Mouse (Mus musculus) heart, postnatal 10 days (tissue): ENCODE measurements around the gene Sdk1. TPM values are rescaled to one million over a fixed set of nuclear protein-coding genes. Genes with fewer than 3 reads are reported as not detected.
A peak's percentile ranks its signal among the peaks of the same experiment; 100 is the strongest.

ENCODE experiments used
- DNase-seq, 2 experiments: peaks; one replicate each; pipeline ENCODE4 v3.0.0; 2021
- intact Hi-C: fragments of 180-260 bp; cut with DNase I; formaldehyde crosslinking; loops from one replicate; pipeline ENCODE4 v1.15.1; 2025
- total RNA-seq, 2 experiments: library from RNA; stranded (reverse); gene quantifications; 2 replicates each; pipeline ENCODE4 v1.2.3; 2021

The Sdk1 gene
- total RNA-seq, 2 experiments from 2014 or later: 6.0 to 6.1 TPM

- intact Hi-C loops: no loop called here
- no peak for DNase-seq
These were observed 624.8 kb downstream of the Sdk1 start for GRCm38 (mm10) chr5:141866042-141866441.

GRCm38 (mm10) chr5:141873751-141874150, 632.5 kb downstream of the Sdk1 start:
- intact Hi-C loops: no loop called here

DNA sequence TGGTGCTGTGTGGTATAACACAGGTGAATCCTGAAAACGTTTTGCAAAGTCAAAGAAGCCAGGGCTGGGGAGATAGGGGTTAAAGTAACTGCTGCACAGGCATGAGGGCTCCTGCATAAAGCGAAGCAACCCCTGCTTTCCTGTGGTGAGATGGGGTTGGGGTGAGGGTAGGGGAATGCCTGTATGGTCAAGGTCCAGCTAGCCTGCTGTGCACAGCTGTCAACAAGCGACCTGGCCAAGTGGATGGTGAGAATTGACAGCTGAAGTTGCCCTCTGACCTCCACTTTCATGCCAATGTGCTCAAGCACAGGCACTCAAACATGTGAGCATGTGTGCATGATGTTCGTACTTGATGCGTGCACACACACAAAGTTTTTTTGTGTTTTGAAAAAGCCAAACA, 639.4 kb downstream of the Sdk1 start:
- no peak for DNase-seq
- intact Hi-C loops: no loop called here

More at GRCm38 (mm10) chr5:141873751-141874150, 632.5 kb downstream of the Sdk1 start:
- DNase-seq: no peak

DNA sequence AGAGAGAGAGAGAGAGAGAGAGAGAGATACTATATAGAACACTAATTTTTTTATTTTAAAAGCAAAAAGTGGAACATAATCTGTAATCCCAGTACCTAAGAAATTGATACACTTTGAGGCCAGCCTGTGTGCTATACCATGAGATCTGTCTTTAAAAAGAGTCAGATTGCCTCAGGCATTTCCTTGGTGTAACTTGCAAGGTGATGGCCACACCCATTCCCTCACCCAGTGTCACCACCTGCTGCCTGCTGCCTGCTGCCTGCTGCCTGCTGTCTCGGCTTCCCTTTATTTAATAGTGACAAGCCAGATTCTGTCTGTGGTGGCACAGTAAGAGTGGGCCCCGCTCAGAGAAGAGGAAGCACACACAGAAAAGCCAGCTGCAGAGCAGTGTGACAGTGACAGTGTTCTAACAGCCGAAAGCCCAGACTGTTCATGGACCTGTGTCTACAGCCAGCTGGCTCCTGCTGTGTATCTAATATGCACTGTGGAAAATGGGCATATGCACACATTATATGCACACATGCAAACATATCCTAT, 642.9 kb downstream of the Sdk1 start:
- DNase-seq: no peak
- intact Hi-C loops: no loop called here

DNA sequence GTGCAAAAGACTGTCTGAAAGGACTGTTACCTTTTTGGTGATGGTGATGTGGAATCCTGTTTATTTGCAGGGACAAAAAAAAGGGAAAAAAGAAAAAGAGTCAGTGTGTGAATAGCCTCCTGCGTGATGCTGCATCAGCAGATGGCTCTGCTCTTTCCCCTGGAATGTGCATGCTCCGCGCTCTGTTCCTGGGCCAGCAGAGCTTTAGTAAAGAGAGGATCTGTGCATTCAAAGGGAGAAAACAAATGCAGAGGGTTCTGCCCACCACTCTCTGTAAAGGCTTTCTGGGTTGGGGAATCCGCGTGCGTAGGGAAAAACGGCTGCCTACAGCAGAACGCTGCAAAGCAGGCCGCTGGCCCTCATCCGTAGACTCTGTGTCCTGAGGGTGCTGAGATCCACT, 644.7 kb downstream of the Sdk1 start:
- no peak for DNase-seq
- intact Hi-C loops: no loop called here

DNA sequence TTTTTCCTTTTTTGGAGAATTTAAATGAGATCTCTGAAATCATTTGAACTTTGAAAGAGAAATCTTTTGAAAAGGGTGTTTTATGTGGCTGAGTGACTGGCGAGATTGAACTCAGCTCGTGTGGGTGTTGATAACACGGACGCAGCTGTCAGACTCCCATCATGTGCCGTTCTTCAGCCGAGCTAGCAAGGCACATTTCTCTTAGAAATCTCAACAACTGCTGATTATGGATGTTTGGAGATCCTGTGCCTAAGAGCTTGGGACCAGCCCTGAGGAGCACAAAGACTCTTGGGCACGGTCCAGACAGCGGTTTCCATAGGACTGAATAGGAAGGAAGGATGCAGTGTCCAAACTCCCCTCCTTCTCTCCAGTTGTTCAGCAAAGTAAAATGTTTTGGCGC, 648.5 kb downstream of the Sdk1 start:
- DNase-seq: no peak

DNA sequence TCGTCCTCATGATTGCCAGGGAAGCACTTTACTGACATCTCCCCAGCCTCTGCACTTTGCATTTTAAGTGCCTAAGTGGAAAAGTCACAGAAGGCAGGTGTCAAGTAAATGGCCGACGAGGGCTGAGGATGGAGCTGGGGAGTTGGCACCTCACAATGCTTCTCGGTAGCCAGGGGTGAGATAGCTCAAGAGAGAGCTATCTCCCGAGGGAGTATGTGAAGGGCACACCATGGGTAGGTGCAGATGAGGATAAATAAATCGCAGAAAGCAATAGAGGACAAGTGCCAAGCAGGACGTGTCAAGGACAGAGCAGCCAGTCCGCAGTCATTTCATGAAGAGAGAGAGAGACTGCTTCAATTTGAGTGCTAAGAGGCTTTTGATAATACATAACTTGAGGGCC, 655.1 kb downstream of the Sdk1 start:
- intact Hi-C loops: no loop called here
- no peak for DNase-seq

More for the DNA sequence above, 648.5 kb downstream of the Sdk1 start:
- intact Hi-C loops: no loop called here

GRCm38 (mm10) chr5:141897481-141897880, 656.2 kb downstream of the Sdk1 start:
- intact Hi-C loops: no loop called here
- no peak for DNase-seq

DNA sequence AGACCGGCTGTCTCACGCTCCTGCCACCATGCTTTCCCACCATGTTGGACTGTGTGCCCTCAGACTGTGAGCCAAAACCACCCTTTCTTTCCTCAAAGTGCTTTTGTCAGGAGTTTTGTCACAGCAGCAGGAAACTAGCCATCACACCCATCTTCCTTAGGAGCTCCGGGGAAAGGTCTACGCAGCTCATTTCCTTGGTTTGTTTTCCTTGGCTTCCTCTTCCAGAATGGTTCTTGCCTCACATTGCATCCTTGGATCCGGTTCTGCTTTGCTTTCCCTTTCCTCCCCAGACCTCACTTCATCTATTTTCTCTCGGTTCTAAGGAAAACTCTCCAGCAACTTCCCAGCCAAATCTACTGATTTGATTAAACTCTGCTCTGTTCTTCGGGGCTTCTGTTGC, 658.5 kb downstream of the Sdk1 start:
- DNase-seq: no peak
- intact Hi-C loops: no loop called here

GRCm38 (mm10) chr5:141902544-141903250, 661.4 kb downstream of the Sdk1 start:
- peak; percentile 31 to 43 for DNase-seq
- intact Hi-C loops: no loop called here

DNA sequence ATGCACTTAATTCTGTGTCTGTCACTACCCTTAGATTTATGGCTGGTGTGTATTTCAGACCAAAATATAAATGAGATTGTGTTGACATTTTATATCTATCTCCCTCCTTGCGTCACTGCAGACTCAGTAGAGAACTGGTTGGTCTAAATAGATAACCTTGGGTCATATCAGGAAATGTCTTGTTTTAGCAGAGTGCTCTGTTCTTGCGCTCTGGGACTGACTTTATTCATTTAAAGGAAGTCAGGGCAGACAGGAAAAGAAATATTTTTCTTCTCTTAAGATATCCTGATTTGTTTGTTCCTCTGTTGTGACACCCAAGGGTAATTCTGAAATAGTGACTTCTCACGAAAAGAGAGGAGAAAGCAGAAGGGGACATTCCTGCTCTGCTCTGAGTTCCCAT, 669.2 kb downstream of the Sdk1 start:
- intact Hi-C loops: no loop called here
- DNase-seq: no peak

- intact Hi-C loops: no loop called here
- no peak for DNase-seq
These were observed 669.6 kb downstream of the Sdk1 start for GRCm38 (mm10) chr5:141910886-141911285.

DNA sequence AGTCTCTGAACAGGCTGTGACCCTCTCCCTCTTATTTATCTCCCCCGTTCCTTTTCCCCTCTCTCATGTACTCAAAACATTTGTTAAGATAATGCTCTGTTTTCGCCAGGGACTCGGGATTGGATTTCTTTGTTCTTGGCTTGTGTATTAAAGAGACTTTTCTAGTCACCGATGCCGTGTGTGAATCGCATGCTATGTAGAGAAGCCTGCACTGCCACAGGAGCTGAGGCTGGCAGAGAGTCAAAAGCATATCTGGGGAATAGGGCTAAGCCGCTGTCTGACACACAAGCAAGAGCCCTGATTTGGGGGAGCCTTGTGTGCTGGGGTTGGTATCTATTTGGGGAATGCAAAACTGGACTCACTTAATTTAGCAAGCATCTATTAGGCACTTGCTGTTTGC, 671.6 kb downstream of the Sdk1 start:
- intact Hi-C loops: no loop called here
- DNase-seq: no peak

- DNase-seq: peak; percentile 62 to 68
- intact Hi-C loops: no loop called here
These were observed 675.7 kb downstream of the Sdk1 start for GRCm38 (mm10) chr5:141916954-141917353.

DNA sequence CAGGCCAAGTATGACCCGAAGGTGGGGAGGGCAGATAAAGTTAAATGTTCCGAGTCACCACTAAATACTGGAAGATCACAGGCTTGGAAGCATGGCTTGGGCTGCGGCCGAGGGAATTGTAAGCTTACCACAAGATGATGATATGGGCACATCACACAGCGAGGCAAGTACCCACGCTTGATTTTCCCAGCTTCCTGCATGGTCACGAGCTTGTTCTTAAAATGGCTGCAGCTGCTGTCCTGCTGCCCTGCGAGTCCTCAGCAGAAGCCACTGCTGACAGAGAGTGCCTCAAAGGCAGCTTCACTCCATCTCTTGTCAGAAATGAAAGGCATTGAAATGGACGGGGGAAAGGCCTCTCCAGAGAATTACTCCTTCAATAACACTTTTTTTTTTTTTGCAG, 697.7 kb downstream of the Sdk1 start:
- no peak for DNase-seq
- intact Hi-C loops: no loop called here

DNA sequence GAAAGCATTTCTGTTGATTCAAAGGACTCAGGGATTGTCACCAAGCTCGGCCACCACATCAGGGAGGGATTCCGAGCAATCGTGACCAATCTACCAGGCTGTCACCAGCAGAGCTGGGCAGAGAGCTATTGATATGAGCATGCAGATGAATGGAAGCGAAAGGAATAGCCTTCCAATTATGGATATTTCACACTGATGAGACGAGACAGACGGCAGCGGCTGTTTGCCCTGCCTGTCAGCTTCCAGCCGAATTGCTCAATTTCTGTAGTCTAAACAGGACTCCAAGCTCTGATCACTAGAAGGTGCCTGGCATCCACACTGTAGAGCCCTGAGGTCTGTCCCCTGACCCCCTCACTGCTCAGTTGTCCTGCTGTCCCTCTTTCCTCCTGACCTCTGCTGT, 699.3 kb downstream of the Sdk1 start:
- no peak for DNase-seq
- intact Hi-C loops: no loop called here

GRCm38 (mm10) chr5:141950791-141951190, 709.5 kb downstream of the Sdk1 start:
- DNase-seq: no peak
- intact Hi-C loops: no loop called here

GRCm38 (mm10) chr5:141952270-141952669, 711.0 kb downstream of the Sdk1 start:
- intact Hi-C loops: no loop called here
- DNase-seq: no peak

- DNase-seq: no peak
- intact Hi-C loops: no loop called here
These were observed 711.6 kb downstream of the Sdk1 start for GRCm38 (mm10) chr5:141952708-141953490.

GRCm38 (mm10) chr5:141971071-141971470, 729.8 kb downstream of the Sdk1 start:
- DNase-seq: no peak
- intact Hi-C loops: no loop called here

DNA sequence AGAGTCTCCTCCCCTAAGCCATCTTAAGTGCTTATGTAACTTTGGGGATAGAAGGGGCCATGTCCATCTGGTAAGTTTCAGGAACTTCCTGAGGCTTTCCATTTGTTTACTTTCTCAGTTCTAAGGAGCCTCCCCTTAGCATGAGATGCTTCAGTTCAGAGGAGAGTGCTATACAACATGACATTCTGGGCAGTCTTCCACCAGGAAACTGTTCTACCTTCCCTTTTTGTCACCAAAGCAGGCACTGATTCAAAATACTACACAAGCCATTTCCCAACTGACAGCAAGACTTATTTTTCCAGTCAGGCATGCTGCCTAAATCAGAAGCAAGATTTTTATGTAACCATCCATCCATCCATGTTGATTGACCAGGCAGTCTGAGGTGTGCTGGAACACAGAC, 738.2 kb downstream of the Sdk1 start:
- intact Hi-C loops: no loop called here
- no peak for DNase-seq

GRCm38 (mm10) chr5:141980746-141981145, 739.5 kb downstream of the Sdk1 start:
- intact Hi-C loops: loop anchor here (10.0 kb wide), 2 partner anchors 234 to 464 kb away; no protein-coding TSS in a partner anchor
- peak; percentile 14 to 26 for DNase-seq
